Mouse (Mus musculus): Measurements from ENCODE around the gene 9530053A07Rik.

Gene 9530053A07Rik

DNA sequence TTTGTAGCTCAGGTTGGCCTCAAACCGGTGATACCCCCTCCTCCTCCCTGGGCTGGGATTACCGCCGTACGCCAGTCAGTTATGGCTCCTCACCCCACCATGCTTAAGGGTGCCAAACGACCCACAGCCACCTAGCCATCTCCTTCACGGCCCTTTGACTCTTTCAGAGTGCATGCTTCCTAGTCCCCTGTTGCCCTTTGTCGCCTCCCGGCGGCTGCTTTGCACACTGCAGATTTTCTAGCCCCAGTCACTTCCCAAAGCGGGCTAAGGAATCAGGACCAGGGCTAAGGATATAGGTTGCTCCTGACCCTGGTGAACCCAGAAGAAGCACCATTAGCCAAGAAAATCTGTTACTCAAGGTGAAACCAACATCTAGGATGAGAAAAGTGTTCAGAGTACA lies 84.9 kb downstream of the 9530053A07Rik start:
- peak; percentile 42 for DNase-seq (ENCODE audit: extremely low read depth, insufficient read length, low spot score)

Data from 3134 (cell line).